Mouse (Mus musculus): Measurements from ENCODE around the gene Eno4.

Eno4 gene

GRCm38 (mm10) chr19:58942841-58943828, at the start of gene Eno4, which contains the start of gene Hspa12a:
TSS of gene Eno4 (plus strand) at chr19:58943425.
TSS of gene Hspa12a (minus strand) at chr19:58943654.
- peak; percentile 95 for DNase-seq (ENCODE audit: extremely low read depth, insufficient read length, low spot score)

- no peak for DNase-seq (ENCODE audit: extremely low read depth, insufficient read length, low spot score)
Measured at GRCm38 (mm10) chr19:58896216-58896615, 47.0 kb upstream of the Eno4 start.

- peak; percentile 50 for DNase-seq (ENCODE audit: extremely low read depth, insufficient read length, low spot score)
Measured at GRCm38 (mm10) chr19:58900471-58900870, 42.8 kb upstream of the Eno4 start.

- no peak for DNase-seq (ENCODE audit: extremely low read depth, insufficient read length, low spot score)
Measured at GRCm38 (mm10) chr19:58903079-58903898, 39.9 kb upstream of the Eno4 start.

GRCm38 (mm10) chr19:58903899-58904327, 39.3 kb upstream of the Eno4 start:
- DNase-seq (ENCODE audit: extremely low read depth, insufficient read length, low spot score): peak; percentile 53

GRCm38 (mm10) chr19:58906685-58907084, 36.5 kb upstream of the Eno4 start:
- DNase-seq (ENCODE audit: extremely low read depth, insufficient read length, low spot score): no peak

- no peak for DNase-seq (ENCODE audit: extremely low read depth, insufficient read length, low spot score)
Measured at GRCm38 (mm10) chr19:58908018-58908417, 35.2 kb upstream of the Eno4 start.

- DNase-seq (ENCODE audit: extremely low read depth, insufficient read length, low spot score): peak; percentile 44
Measured at GRCm38 (mm10) chr19:58910941-58911368, 32.3 kb upstream of the Eno4 start.

- peak; percentile 46 for DNase-seq (ENCODE audit: extremely low read depth, insufficient read length, low spot score)
Measured at GRCm38 (mm10) chr19:58911386-58911785, 31.8 kb upstream of the Eno4 start.

- DNase-seq (ENCODE audit: extremely low read depth, insufficient read length, low spot score): no peak
Measured at GRCm38 (mm10) chr19:58913301-58913700, 29.9 kb upstream of the Eno4 start.

- DNase-seq (ENCODE audit: extremely low read depth, insufficient read length, low spot score): no peak
Measured at GRCm38 (mm10) chr19:58918597-58918996, 24.6 kb upstream of the Eno4 start.

- no peak for DNase-seq (ENCODE audit: extremely low read depth, insufficient read length, low spot score)
Measured at GRCm38 (mm10) chr19:58919148-58919547, 24.1 kb upstream of the Eno4 start.

- no peak for DNase-seq (ENCODE audit: extremely low read depth, insufficient read length, low spot score)
Measured at GRCm38 (mm10) chr19:58931081-58931800, 12.0 kb upstream of the Eno4 start.

- DNase-seq (ENCODE audit: extremely low read depth, insufficient read length, low spot score): no peak
Measured at GRCm38 (mm10) chr19:58933062-58933461, 10.2 kb upstream of the Eno4 start.

- no peak for DNase-seq (ENCODE audit: extremely low read depth, insufficient read length, low spot score)
Measured at GRCm38 (mm10) chr19:58945959-58946358, 2.7 kb downstream of the Eno4 start.

GRCm38 (mm10) chr19:58951521-58951920, 8.3 kb downstream of the Eno4 start:
- no peak for DNase-seq (ENCODE audit: extremely low read depth, insufficient read length, low spot score)

- no peak for DNase-seq (ENCODE audit: extremely low read depth, insufficient read length, low spot score)
Measured at GRCm38 (mm10) chr19:58952236-58952635, 9.0 kb downstream of the Eno4 start.

GRCm38 (mm10) chr19:58954779-58955178, 11.6 kb downstream of the Eno4 start:
- DNase-seq (ENCODE audit: extremely low read depth, insufficient read length, low spot score): no peak

- DNase-seq (ENCODE audit: extremely low read depth, insufficient read length, low spot score): no peak
Measured at GRCm38 (mm10) chr19:58963011-58963410, 19.8 kb downstream of the Eno4 start.

GRCm38 (mm10) chr19:58968731-58969506, 25.7 kb downstream of the Eno4 start:
- no peak for DNase-seq (ENCODE audit: extremely low read depth, insufficient read length, low spot score)

All from 3134 (cell line).